Mouse (Mus musculus) megakaryocyte, embryonic 14.5 days (primary cell): ENCODE results near the gene Cbx7. TPM values are rescaled to one million over a fixed set of nuclear protein-coding genes. Genes with fewer than 3 reads are reported as not detected.

Experiments used
- H3K27me3 ChIP-seq: replicated peaks from 2 replicates; pipeline ENCODE3; 2012; ENCODE audit warnings: inconsistent platforms
- H3K36me3 ChIP-seq: replicated peaks from 2 replicates; pipeline ENCODE3; 2012; ENCODE audit warnings: low read length, inconsistent platforms, mixed read lengths
- H3K4me1 ChIP-seq: 2 replicates; pipeline ENCODE4 v1.6.1; 2012; ENCODE audit warnings: inconsistent platforms
- H3K4me3 ChIP-seq: replicated peaks from 2 replicates; pipeline ENCODE3; 2012; ENCODE audit warnings: moderate library complexity, mild to moderate bottlenecking, inconsistent platforms
- H3K9me3 ChIP-seq: 2 replicates; pipeline ENCODE4 v1.6.1; 2012; ENCODE audit warnings: inconsistent platforms
- FLI1 ChIP-seq: IDR thresholded peaks from 2 replicates; pipeline ENCODE4 v1.6.1; 2012; ENCODE audit warnings: low read length, inconsistent platforms, mixed read lengths
- GATA1 ChIP-seq: IDR thresholded peaks from 3 replicates; pipeline ENCODE4 v1.6.1; 2012; ENCODE audit warnings: mixed read lengths, low read length, inconsistent platforms, borderline replicate concordance
- polyA plus RNA-seq: library from polyadenylated mRNA; stranded (reverse); fragments of >175 nt; gene quantifications from 2 replicates; pipeline ENCODE4 v1.2.3, GENCODE M21; 2012; ENCODE audit warnings: low replicate concordance; ENCODE audit not compliant: insufficient read depth

Cbx7 gene
- polyA plus RNA-seq, 1 experiment, result 5.7 TPM

- peak within 1 kb of the TSS; percentile 97 for H3K4me3 ChIP-seq
- H3K9me3 ChIP-seq, result no peaks in the 10 kb centered on the region
- no peaks in the 10 kb centered on the region for H3K27me3 ChIP-seq
- peaks cover 13% of the 10 kb centered on the region for H3K36me3 ChIP-seq
- H3K4me1 ChIP-seq, result peaks cover 32% of the 10 kb centered on the region
- TF ChIP-seq GATA1 (no peak), FLI1 (no peak)
Observed at GRCm38 (mm10) chr15:79891436-79892212, 79.3 kb downstream of the Cbx7 start, which contains the start of gene Apobec3. Gene Apobec3 (plus strand): TSS chr15:79891659.

- Histone ChIP-seq H3K27me3 (peaks cover 20% of the 10 kb centered on the region), H3K4me3 (no peak overlapping the region), H3K4me1 (peaks cover 10% of the 10 kb centered on the region), H3K9me3 (no peaks in the 10 kb centered on the region), H3K36me3 (no peaks in the 10 kb centered on the region)
- TF ChIP-seq GATA1 (no peak), FLI1 (no peak)
Observed at GRCm38 (mm10) chr15:79884820-79885219, 86.1 kb downstream of the Cbx7 start.

DNA sequence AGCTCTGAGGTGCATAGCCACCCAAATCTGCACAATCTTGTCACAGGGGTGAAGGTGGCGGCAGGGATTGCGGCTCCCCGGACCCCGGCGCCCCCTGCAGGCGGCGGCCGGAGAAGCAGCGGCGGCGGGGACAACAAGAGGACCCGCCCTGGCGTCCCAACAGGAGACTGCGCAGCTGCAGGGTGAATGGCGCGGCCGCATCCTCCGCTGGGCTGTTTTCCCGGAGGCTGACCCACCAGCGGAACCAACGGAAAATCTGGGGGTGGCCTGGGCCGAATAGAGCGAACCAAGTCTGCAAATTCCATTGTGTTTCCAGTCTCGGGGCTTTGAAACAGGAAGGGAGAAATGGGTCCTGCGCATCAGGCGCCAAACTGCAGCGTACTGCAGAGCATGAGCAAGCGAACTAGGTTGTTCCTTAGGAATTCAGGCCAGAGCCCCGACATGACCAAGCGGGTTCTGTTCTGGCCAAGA, 87.5 kb downstream of the Cbx7 start:
- no peaks in the 10 kb centered on the region for H3K9me3 ChIP-seq
- no peaks in the 10 kb centered on the region for H3K36me3 ChIP-seq
- TF ChIP-seq FLI1 (no peak), GATA1 (no peak)
- peaks cover 20% of the 10 kb centered on the region for H3K4me1 ChIP-seq
- H3K4me3 ChIP-seq, result peak overlapping the region; percentile 90
- peaks cover 22% of the 10 kb centered on the region for H3K27me3 ChIP-seq

GRCm38 (mm10) chr15:79882623-79883267, 88.2 kb downstream of the Cbx7 start:
- Histone ChIP-seq H3K4me1 (peaks cover 20% of the 10 kb centered on the region), H3K9me3 (no peaks in the 10 kb centered on the region), H3K4me3 (peak overlapping the region; percentile 90), H3K27me3 (peaks cover 22% of the 10 kb centered on the region), H3K36me3 (no peaks in the 10 kb centered on the region)
- no peak for TF ChIP-seq FLI1
- TF ChIP-seq GATA1, result no peak

GRCm38 (mm10) chr15:79880477-79880876, 90.4 kb downstream of the Cbx7 start:
- Histone ChIP-seq H3K4me1 (peaks cover 20% of the 10 kb centered on the region), H3K9me3 (no peaks in the 10 kb centered on the region), H3K27me3 (peaks cover 23% of the 10 kb centered on the region), H3K36me3 (no peaks in the 10 kb centered on the region), H3K4me3 (no peak overlapping the region)
- TF ChIP-seq GATA1 (no peak), FLI1 (no peak)

GRCm38 (mm10) chr15:79879319-79879718, 91.6 kb downstream of the Cbx7 start:
- peaks cover 26% of the 10 kb centered on the region for H3K4me1 ChIP-seq
- H3K36me3 ChIP-seq, result no peaks in the 10 kb centered on the region
- TF ChIP-seq GATA1 (no peak), FLI1 (no peak)
- no peak overlapping the region for H3K4me3 ChIP-seq
- no peaks in the 10 kb centered on the region for H3K9me3 ChIP-seq
- H3K27me3 ChIP-seq, result peaks cover 27% of the 10 kb centered on the region

GRCm38 (mm10) chr15:79878725-79879136, 92.2 kb downstream of the Cbx7 start:
- H3K36me3 ChIP-seq, result no peaks in the 10 kb centered on the region
- peaks cover 27% of the 10 kb centered on the region for H3K27me3 ChIP-seq
- TF ChIP-seq FLI1, result no peak
- no peak for TF ChIP-seq GATA1
- no peaks in the 10 kb centered on the region for H3K9me3 ChIP-seq
- H3K4me3 ChIP-seq, result no peak overlapping the region
- H3K4me1 ChIP-seq, result peaks cover 31% of the 10 kb centered on the region

- H3K9me3 ChIP-seq, result no peaks in the 10 kb centered on the region
- H3K4me3 ChIP-seq, result no peak overlapping the region
- TF ChIP-seq GATA1 (no peak), FLI1 (no peak)
- no peaks in the 10 kb centered on the region for H3K36me3 ChIP-seq
- H3K27me3 ChIP-seq, result peaks cover 16% of the 10 kb centered on the region
- H3K4me1 ChIP-seq, result peaks cover 28% of the 10 kb centered on the region
Observed at GRCm38 (mm10) chr15:79875261-79875995, 95.5 kb downstream of the Cbx7 start.

DNA sequence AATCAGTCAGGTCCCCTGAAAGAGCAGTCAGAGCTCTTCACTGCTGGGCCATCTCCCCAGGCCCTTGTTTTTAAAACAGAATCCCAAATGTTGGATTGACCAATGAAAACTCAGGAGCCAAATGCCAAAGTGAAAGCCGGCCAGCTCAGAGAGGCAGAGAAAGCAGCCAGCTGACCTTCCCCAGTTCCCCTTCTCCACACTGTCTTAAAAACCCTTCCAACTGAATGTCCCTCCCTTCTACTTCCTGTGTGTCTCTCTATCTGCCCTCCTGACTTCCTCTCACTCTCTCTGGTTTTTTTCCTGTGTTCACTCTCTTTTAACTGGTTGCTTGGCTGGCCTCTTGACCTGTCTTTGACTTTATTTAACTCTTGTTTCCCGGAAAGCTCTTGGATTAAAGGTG, 96.9 kb downstream of the Cbx7 start:
- H3K9me3 ChIP-seq, result no peaks in the 10 kb centered on the region
- peaks cover 10% of the 10 kb centered on the region for H3K27me3 ChIP-seq
- H3K4me1 ChIP-seq, result peaks cover 21% of the 10 kb centered on the region
- TF ChIP-seq GATA1, result no peak
- TF ChIP-seq FLI1, result no peak
- no peaks in the 10 kb centered on the region for H3K36me3 ChIP-seq
- H3K4me3 ChIP-seq, result no peak overlapping the region

- Histone ChIP-seq H3K9me3 (no peaks in the 10 kb centered on the region), H3K27me3 (peaks cover 10% of the 10 kb centered on the region), H3K4me1 (peaks cover 17% of the 10 kb centered on the region), H3K4me3 (no peak overlapping the region), H3K36me3 (no peaks in the 10 kb centered on the region)
- TF ChIP-seq FLI1, result no peak
- no peak for TF ChIP-seq GATA1
Observed at GRCm38 (mm10) chr15:79873545-79873944, 97.4 kb downstream of the Cbx7 start.
